Mouse (Mus musculus): ENCODE results near the gene Fgfr2.

DNA sequence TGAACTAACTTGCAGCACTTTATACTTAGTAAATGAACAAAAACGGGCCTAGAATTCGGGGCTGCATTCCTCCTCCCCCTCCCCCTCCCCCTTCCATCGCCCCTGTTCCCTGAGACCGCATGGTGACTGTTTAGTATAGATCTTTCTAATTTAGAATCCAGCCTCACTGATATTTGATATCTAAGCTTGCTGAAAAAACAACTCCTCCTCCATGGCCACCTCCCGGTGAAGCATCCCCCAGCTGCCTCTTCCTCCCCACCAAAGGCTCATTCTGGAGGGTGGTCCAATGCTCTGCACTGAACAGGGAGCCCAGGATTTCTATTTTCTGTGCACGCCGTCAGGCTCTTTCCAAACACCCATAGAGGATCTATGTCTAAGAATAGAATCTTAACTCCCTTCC, 1804.8 kb downstream of the Fgfr2 start:
- TF ChIP-seq CTCF (IDR thresholded peaks at IDR 0.05), result no peak
- no peak for TF ChIP-seq EP300 (IDR thresholded peaks at IDR 0.05)
